Mouse (Mus musculus) limb, embryonic 10.5 days (tissue): ENCODE results near the gene N4bp2l1. TPM values are rescaled to one million over a fixed set of nuclear protein-coding genes. Genes with fewer than 3 reads are reported as not detected.

ENCODE experiments used
- DNase-seq: peaks from one replicate; pipeline ENCODE4 v3.0.0-alpha.2; 2017; ENCODE audit warnings: low spot score
- H3K27ac ChIP-seq: fragments of 300-500 bp; sonication (generic); 2 replicates; pipeline ENCODE4 v1.5.1; 2016; ENCODE audit warnings: mild to moderate bottlenecking
- H3K27me3 ChIP-seq: fragments of 300-500 bp; sonication (generic); 2 replicates; pipeline ENCODE4 v1.6.1; 2016; ENCODE audit warnings: low read depth, mild to moderate bottlenecking; ENCODE audit not compliant: poor library complexity, severe bottlenecking
- H3K36me3 ChIP-seq: fragments of 300-500 bp; sonication (generic); 2 replicates; pipeline ENCODE4 v1.6.1; 2016; ENCODE audit warnings: mild to moderate bottlenecking, moderate library complexity
- H3K4me1 ChIP-seq: fragments of 300-500 bp; sonication (generic); 2 replicates; pipeline ENCODE4 v1.6.1; 2016
- H3K4me3 ChIP-seq: fragments of 300-500 bp; sonication (generic); 2 replicates; pipeline ENCODE4 v1.5.1; 2016; ENCODE audit warnings: mild to moderate bottlenecking, moderate library complexity
- H3K9me3 ChIP-seq: fragments of 300-500 bp; sonication (generic); replicated peaks from 2 replicates; pipeline ENCODE4 v1.6.1; 2016; ENCODE audit warnings: mild to moderate bottlenecking
- WGBS: fragments of 180-500 bp; shearing (Covaris S2); methylation state at CpG from one replicate; pipeline ENCODE4 v1.1.7; 2016; 5-methylcytosine and 5-hydroxymethylcytosine counted together
- polyA plus RNA-seq: library from polyadenylated mRNA; unstranded; fragments of >200 nt; fragmentation: Nextera tagmentation; extraction: Ambion mirVana; gene quantifications from 2 replicates; pipeline ENCODE4 v1.2.1, GENCODE M21; 2016

N4bp2l1 gene
- polyA plus RNA-seq, 1 experiment from 2014 or later, result 2.7 TPM

GRCm38 (mm10) chr5:150525239-150525638 lies 71.7 kb downstream of the N4bp2l1 start:
- WGBS, result 89% methylated on average over 2 of the region's 2 CpGs

GRCm38 (mm10) chr5:150522867-150523234 lies 74.1 kb downstream of the N4bp2l1 start:
- H3K9me3 ChIP-seq, result no peaks in the 10 kb centered on the region
- H3K36me3 ChIP-seq, result peaks cover 23% of the 10 kb centered on the region
- H3K27me3 ChIP-seq, result no peaks in the 10 kb centered on the region
- DNase-seq, result no peak
- WGBS, result 11% methylated on average over 11 of the region's 11 CpGs
- peak overlapping the region; percentile 98 for H3K27ac ChIP-seq
- peaks cover 17% of the 10 kb centered on the region for H3K4me1 ChIP-seq
- peak overlapping the region; percentile 89 for H3K4me3 ChIP-seq

More at GRCm38 (mm10) chr5:150525239-150525638, 71.7 kb downstream of the N4bp2l1 start:
- Histone ChIP-seq H3K36me3 (peaks cover 34% of the 10 kb centered on the region), H3K4me1 (peaks cover 16% of the 10 kb centered on the region), H3K9me3 (no peaks in the 10 kb centered on the region), H3K27me3 (no peaks in the 10 kb centered on the region), H3K4me3 (no peak overlapping the region), H3K27ac (no peak overlapping the region)
- no peak for DNase-seq

- peaks cover 23% of the 10 kb centered on the region for H3K4me1 ChIP-seq
- H3K4me3 ChIP-seq, result peak within 1 kb of the TSS; percentile 89
- H3K27me3 ChIP-seq, result no peaks in the 10 kb centered on the region
- no peaks in the 10 kb centered on the region for H3K9me3 ChIP-seq
- peaks cover 23% of the 10 kb centered on the region for H3K36me3 ChIP-seq
- 7% methylated on average over 62 of the region's 63 CpGs for WGBS
- DNase-seq, result peak; percentile 98
- peak within 1 kb of the TSS; percentile 98 for H3K27ac ChIP-seq
Measured at GRCm38 (mm10) chr5:150521937-150522866, 74.8 kb downstream of the N4bp2l1 start, which contains the start of gene Brca2. Gene Brca2, plus strand, starts transcription at chr5:150522630.

Other genes starting within 250 kb of the N4bp2l1 start
- not detected in 2 replicates for gene Zar1l, start 79.0 kb downstream of the N4bp2l1 start, polyA plus RNA-seq
- 38.7 and 46.6 TPM in 2 replicates for gene Brca2, start 74.6 kb downstream of the N4bp2l1 start, polyA plus RNA-seq
- gene N4bp2l2, start 69.0 kb upstream of the N4bp2l1 start, polyA plus RNA-seq, result 35.5 and 36.1 TPM in 2 replicates
- 33.8 and 43.0 TPM in 2 replicates for gene Pds5b, start 76.6 kb upstream of the N4bp2l1 start, polyA plus RNA-seq